Mouse (Mus musculus) macrophage (primary cell): ENCODE data around the gene Tac2. TPM values are rescaled to one million over a fixed set of nuclear protein-coding genes. Genes with fewer than 3 reads are reported as not detected.

Source experiments
- H3K27ac ChIP-seq: fragments of 350-480 bp; formaldehyde crosslinking; 2 replicates; pipeline ENCODE4 v1.9.0; 2021
- H3K36me3 ChIP-seq: fragments of 350-480 bp; formaldehyde crosslinking; 2 replicates; pipeline ENCODE4 v1.9.0; 2021; ENCODE audit errors: inconsistent target
- H3K4me3 ChIP-seq: fragments of 350-480 bp; formaldehyde crosslinking; 2 replicates; pipeline ENCODE4 v1.9.0; 2021; ENCODE audit errors: inconsistent target
- H3K79me2 ChIP-seq: fragments of 350-480 bp; formaldehyde crosslinking; 2 replicates; pipeline ENCODE4 v1.9.0; 2021; ENCODE audit errors: inconsistent target
- WGBS: methylation state at CpG from one replicate; pipeline ENCODE4 v1.1.7; 2026; ENCODE audit warnings: inconsistent platforms; ENCODE audit not compliant: missing documents; 5-methylcytosine and 5-hydroxymethylcytosine counted together
- polyA plus RNA-seq: library from polyadenylated mRNA; stranded (reverse); fragments of 250-400 nt; gene quantifications from 3 replicates; pipeline ENCODE4 v1.2.4, GENCODE M21; 2018; ENCODE audit warnings: inconsistent platforms
- total RNA-seq, 78 experiments: library from RNA; depleted of rRNA; stranded (reverse); fragments of 250-400 nt; gene quantifications; 1 replicate in 9 of 78; 2 replicates in 24 of 78; 3 replicates in 43 of 78; 4 replicates in 2 of 78; pipeline ENCODE4 v1.2.4; 2018; ENCODE audit warnings: inconsistent platforms in 56 of 78

Gene Tac2
- total RNA-seq (2018; cell fraction: chromatin; rRNA removed) = not detected
- not detected for total RNA-seq (2018; cell fraction: cytosol; rRNA removed)
- not detected for total RNA-seq (2018; cell fraction: nucleus; rRNA removed)
- not detected in 3 replicates for polyA plus RNA-seq

- H3K4me3 ChIP-seq = no peak within 1 kb of the TSS
- H3K36me3 ChIP-seq = no peaks in the 10 kb centered on the region
Measured at GRCm38 (mm10) chr10:127724178-127724577, at the start of gene Tac2. Gene Tac2, plus strand, starts transcription at chr10:127724478.

GRCm38 (mm10) chr10:127674794-127675522, 49.3 kb upstream of the Tac2 start:
- H3K4me3 ChIP-seq = no peak overlapping the region; the same call in 1 of the 2 replicates
- H3K27ac ChIP-seq = peak overlapping the region; percentile 43
- H3K79me2 ChIP-seq = peaks cover 9% of the 10 kb centered on the region; the same call in 1 of the 2 replicates
- no peaks in the 10 kb centered on the region for H3K36me3 ChIP-seq
- 48% methylated on average over 8 of the region's 8 CpGs for WGBS

More at GRCm38 (mm10) chr10:127724178-127724577, at the start of gene Tac2:
- no peak within 1 kb of the TSS for H3K27ac ChIP-seq
- no peaks in the 10 kb centered on the region for H3K79me2 ChIP-seq
- WGBS = 91% methylated on average over 3 of the region's 3 CpGs

- 48% methylated on average over 5 of the region's 5 CpGs for WGBS
- Histone ChIP-seq H3K27ac (peak overlapping the region; percentile 54), H3K4me3 (peak overlapping the region; percentile 54), H3K79me2 (peaks cover 16% of the 10 kb centered on the region; the same call in 1 of the 2 replicates), H3K36me3 (no peaks in the 10 kb centered on the region)
Measured at GRCm38 (mm10) chr10:127675859-127676398, 48.3 kb upstream of the Tac2 start.

DNA sequence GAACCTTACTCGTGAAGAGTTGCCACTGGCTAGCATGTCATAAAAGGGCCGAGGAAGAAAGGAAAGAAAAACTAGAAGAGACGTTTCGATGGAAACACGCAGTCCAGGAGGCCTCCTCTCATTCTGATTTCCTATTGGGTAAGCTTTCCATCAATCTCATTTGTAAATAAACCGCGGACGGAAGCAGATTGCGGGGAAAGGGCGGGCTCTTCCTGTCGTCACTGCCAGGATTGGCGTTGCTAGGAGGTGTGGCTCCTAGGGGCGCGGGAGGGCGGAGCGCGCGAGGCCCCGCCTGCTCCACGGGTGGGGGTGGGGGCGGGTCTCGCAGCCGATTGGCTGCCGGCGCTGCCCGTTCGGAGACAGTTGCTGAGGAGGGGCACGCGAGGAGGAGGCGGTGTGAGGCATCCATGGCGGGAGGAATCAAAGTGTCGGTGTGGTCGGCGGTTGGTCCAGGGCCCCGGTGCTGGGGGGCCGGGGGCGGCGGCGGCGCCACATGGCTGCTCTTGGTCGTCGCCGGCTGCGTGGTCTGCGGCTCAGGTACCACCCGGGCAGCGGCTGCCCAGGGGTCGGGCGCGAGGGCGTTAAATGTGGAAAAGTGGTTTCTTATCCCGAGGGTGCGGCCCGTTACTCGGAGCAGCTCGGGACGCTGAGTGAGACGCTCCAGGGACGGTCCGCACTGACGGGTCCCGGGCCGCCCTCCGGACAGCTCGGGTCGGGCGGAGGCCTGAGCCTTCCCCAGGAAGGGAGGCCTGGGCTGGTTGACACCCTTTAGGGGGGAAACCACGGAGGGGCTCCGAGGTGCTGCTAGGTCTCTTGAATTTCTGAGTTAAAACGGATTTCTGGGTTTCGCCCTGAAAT, 47.4 kb upstream of the Tac2 start:
- H3K27ac ChIP-seq = peak overlapping the region; percentile 54
- H3K4me3 ChIP-seq = peak overlapping the region; percentile 56
- H3K79me2 ChIP-seq = peaks cover 25% of the 10 kb centered on the region; the same call in 1 of the 2 replicates
- H3K36me3 ChIP-seq = no peaks in the 10 kb centered on the region
- WGBS = under 1% methylated on average over 70 of the region's 71 CpGs

- WGBS = 9% methylated on average over 14 of the region's 14 CpGs
- Histone ChIP-seq H3K27ac (peak overlapping the region; percentile 25), H3K79me2 (peaks cover 25% of the 10 kb centered on the region; the same call in 1 of the 2 replicates), H3K36me3 (no peaks in the 10 kb centered on the region), H3K4me3 (peak overlapping the region; percentile 56)
Measured at GRCm38 (mm10) chr10:127677591-127678336, 46.5 kb upstream of the Tac2 start.

DNA sequence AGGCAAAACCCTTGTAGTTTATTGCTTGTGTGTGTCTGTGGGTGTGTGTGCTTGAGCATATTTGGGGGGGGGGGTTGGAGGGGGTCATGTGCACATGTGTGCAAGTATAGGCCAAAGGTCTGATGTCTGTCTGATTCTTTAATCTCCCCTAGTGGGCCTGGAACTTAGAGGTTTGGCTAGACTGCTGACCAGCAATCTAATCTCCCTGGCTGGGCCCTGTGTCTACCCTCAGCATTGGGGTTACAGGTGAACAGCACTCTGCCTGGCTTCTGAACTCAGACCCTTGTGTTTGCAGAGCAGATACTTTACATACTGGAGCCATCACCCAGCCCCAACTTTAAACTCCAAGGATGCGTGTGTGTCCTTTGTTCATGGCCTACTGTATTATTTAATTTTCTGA, 45.1 kb upstream of the Tac2 start:
- 100% methylated on average over 1 of the region's 1 CpGs for WGBS
- Histone ChIP-seq H3K79me2 (peaks cover 25% of the 10 kb centered on the region; the same call in 1 of the 2 replicates), H3K4me3 (no peak overlapping the region), H3K27ac (no peak overlapping the region), H3K36me3 (no peaks in the 10 kb centered on the region)

GRCm38 (mm10) chr10:127679881-127680280, 44.4 kb upstream of the Tac2 start:
- no peak overlapping the region for H3K27ac ChIP-seq
- no peaks in the 10 kb centered on the region for H3K36me3 ChIP-seq
- peaks cover 25% of the 10 kb centered on the region; the same call in 1 of the 2 replicates for H3K79me2 ChIP-seq
- no peak overlapping the region for H3K4me3 ChIP-seq
- WGBS = 91% methylated on average over 3 of the region's 3 CpGs

GRCm38 (mm10) chr10:127682886-127683285, 41.4 kb upstream of the Tac2 start:
- WGBS = 77% methylated on average over 6 of the region's 6 CpGs

DNA sequence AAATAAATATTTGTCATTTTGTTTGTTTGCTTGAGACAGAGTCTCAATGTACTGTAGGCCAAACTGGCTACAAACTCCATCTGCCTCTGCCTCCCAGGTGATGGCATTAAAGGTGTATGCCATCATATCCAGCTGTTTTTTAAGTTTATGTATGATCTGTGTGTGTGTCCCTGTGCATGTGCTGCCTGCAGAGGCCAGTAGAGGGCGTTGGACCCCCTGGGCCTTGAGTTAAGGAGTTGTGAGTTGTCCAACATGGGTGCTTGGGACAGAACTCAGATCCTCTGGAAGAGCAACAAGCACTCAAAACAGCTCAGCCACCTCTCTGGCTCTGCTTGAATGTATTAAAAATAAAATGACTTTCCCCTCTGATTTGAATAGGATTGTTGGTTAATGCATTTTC, 33.2 kb upstream of the Tac2 start:
- Histone ChIP-seq H3K79me2 (no peaks in the 10 kb centered on the region), H3K27ac (no peak overlapping the region), H3K36me3 (no peaks in the 10 kb centered on the region; the same call in 1 of the 2 replicates), H3K4me3 (no peak overlapping the region)
- WGBS = 17% methylated on average over 1 of the region's 1 CpGs

More at GRCm38 (mm10) chr10:127682886-127683285, 41.4 kb upstream of the Tac2 start:
- Histone ChIP-seq H3K27ac (no peak overlapping the region), H3K4me3 (no peak overlapping the region), H3K36me3 (no peaks in the 10 kb centered on the region), H3K79me2 (peaks cover 25% of the 10 kb centered on the region; the same call in 1 of the 2 replicates)

GRCm38 (mm10) chr10:127694636-127695035, 29.6 kb upstream of the Tac2 start:
- H3K27ac ChIP-seq = no peak overlapping the region
- H3K36me3 ChIP-seq = no peaks in the 10 kb centered on the region; the same call in 1 of the 2 replicates
- WGBS = 68% methylated on average over 2 of the region's 2 CpGs
- no peak overlapping the region for H3K4me3 ChIP-seq
- no peaks in the 10 kb centered on the region for H3K79me2 ChIP-seq

DNA sequence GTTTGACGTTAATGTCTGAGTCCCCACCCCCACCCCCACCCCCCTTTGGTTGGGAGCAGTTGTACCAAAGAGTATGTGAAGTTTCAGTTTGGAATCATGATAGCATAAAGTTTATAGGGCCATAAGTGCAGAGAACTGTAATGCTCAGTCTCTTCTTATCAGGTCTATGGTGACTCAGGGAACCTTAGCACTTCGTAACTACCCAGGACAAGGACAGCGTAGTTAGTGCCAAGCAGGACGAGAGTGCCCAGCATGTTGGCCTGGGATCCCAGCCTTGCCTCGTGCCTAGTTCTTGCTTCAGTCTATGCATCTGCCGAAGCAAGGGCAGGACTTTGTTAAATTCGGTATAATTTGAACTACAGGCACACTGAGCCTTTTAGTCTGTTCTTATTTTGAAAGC, 28.5 kb upstream of the Tac2 start:
- Histone ChIP-seq H3K27ac (no peak overlapping the region), H3K36me3 (no peaks in the 10 kb centered on the region; the same call in 1 of the 2 replicates), H3K79me2 (no peaks in the 10 kb centered on the region), H3K4me3 (no peak overlapping the region)
- 93% methylated on average over 7 of the region's 7 CpGs for WGBS

GRCm38 (mm10) chr10:127698966-127699365, 25.3 kb upstream of the Tac2 start:
- no peak overlapping the region for H3K27ac ChIP-seq
- WGBS = 92% methylated on average over 7 of the region's 7 CpGs
- H3K79me2 ChIP-seq = no peaks in the 10 kb centered on the region
- H3K4me3 ChIP-seq = no peak overlapping the region
- no peaks in the 10 kb centered on the region; the same call in 1 of the 2 replicates for H3K36me3 ChIP-seq

- WGBS = 53% methylated on average over 4 of the region's 4 CpGs
- no peaks in the 10 kb centered on the region for H3K36me3 ChIP-seq
Measured at GRCm38 (mm10) chr10:127703299-127703698, 21.0 kb upstream of the Tac2 start.

GRCm38 (mm10) chr10:127704293-127704692, 20.0 kb upstream of the Tac2 start:
- Histone ChIP-seq H3K36me3 (no peaks in the 10 kb centered on the region), H3K4me3 (no peak overlapping the region), H3K79me2 (no peaks in the 10 kb centered on the region), H3K27ac (no peak overlapping the region)
- WGBS = 74% methylated on average over 2 of the region's 2 CpGs

More at GRCm38 (mm10) chr10:127703299-127703698, 21.0 kb upstream of the Tac2 start:
- H3K79me2 ChIP-seq = no peaks in the 10 kb centered on the region
- no peak overlapping the region for H3K4me3 ChIP-seq
- no peak overlapping the region for H3K27ac ChIP-seq
